Mouse (Mus musculus) retina, postnatal 1 day (tissue): ENCODE measurements around the gene Apln.
A peak's percentile ranks its signal among the peaks of the same experiment; 100 is the strongest.

Experiments used
- DNase-seq: peaks from one replicate; pipeline ENCODE4 v3.0.0-alpha.2; 2012

Gene Apln

GRCm38 (mm10) chrX:48034144-48035113 is at the start of gene Apln:
TSS of gene Apln (minus strand) at chrX:48034853.
- peak; percentile 74 for DNase-seq

- DNase-seq, result no peak
These were observed 47.7 kb upstream of the Apln start for GRCm38 (mm10) chrX:48082364-48082763.

- DNase-seq, result no peak
These were observed 42.3 kb upstream of the Apln start for GRCm38 (mm10) chrX:48076806-48077425.

GRCm38 (mm10) chrX:48074691-48075090 is 40.0 kb upstream of the Apln start:
- DNase-seq, result no peak

GRCm38 (mm10) chrX:48072401-48072800 is 37.7 kb upstream of the Apln start:
- no peak for DNase-seq

- no peak for DNase-seq
These were observed 37.3 kb upstream of the Apln start for GRCm38 (mm10) chrX:48071961-48072360.

GRCm38 (mm10) chrX:48066891-48067290 is 32.2 kb upstream of the Apln start:
- no peak for DNase-seq

- DNase-seq, result no peak
These were observed 29.7 kb upstream of the Apln start for GRCm38 (mm10) chrX:48064166-48064853.

- DNase-seq, result no peak
These were observed 27.8 kb upstream of the Apln start for GRCm38 (mm10) chrX:48062481-48062880.

- peak; percentile 69 for DNase-seq
These were observed 19.7 kb upstream of the Apln start for GRCm38 (mm10) chrX:48054186-48055015.

- DNase-seq, result no peak
These were observed 19.1 kb upstream of the Apln start for GRCm38 (mm10) chrX:48053743-48054142.

- no peak for DNase-seq
These were observed 11.7 kb upstream of the Apln start for GRCm38 (mm10) chrX:48046315-48046714.

- DNase-seq, result no peak
These were observed 9.6 kb upstream of the Apln start for GRCm38 (mm10) chrX:48044261-48044660.

GRCm38 (mm10) chrX:48042748-48043147 is 8.1 kb upstream of the Apln start:
- DNase-seq, result no peak

- DNase-seq, result no peak
These were observed 5.7 kb upstream of the Apln start for GRCm38 (mm10) chrX:48040379-48040778.

GRCm38 (mm10) chrX:48033766-48034143 is 898 bp downstream of the Apln start:
- DNase-seq, result no peak

- DNase-seq, result no peak
These were observed 1.6 kb downstream of the Apln start for GRCm38 (mm10) chrX:48033024-48033423.

- DNase-seq, result no peak
These were observed 2.8 kb downstream of the Apln start for GRCm38 (mm10) chrX:48031866-48032265.

- DNase-seq, result no peak
These were observed 4.1 kb downstream of the Apln start for GRCm38 (mm10) chrX:48030593-48030992.

GRCm38 (mm10) chrX:48022811-48023210 is 11.8 kb downstream of the Apln start:
- no peak for DNase-seq

- peak; percentile 74 for DNase-seq
These were observed 14.7 kb downstream of the Apln start for GRCm38 (mm10) chrX:48019940-48020339.

- DNase-seq, result no peak
These were observed 15.3 kb downstream of the Apln start for GRCm38 (mm10) chrX:48019359-48019758.
